Mouse (Mus musculus) embryonic fibroblast, embryonic 13.5 days (primary cell): ENCODE measurements at regions not wholly inside any gene's neighbourhood (a gene's known extent, or its start where the extent isn't known, plus 50 kb on each side); places are given as distances from the start of the nearest gene placed in this dataset.

Source experiments
- H3K27ac ChIP-seq: 2 replicates; pipeline ENCODE4 v1.5.1; 2012; ENCODE audit warnings: low read length, control low read depth, inconsistent platforms; ENCODE audit not compliant: insufficient read depth
- H3K4me1 ChIP-seq: 2 replicates; pipeline ENCODE4 v1.6.1; 2011; ENCODE audit warnings: low read length; ENCODE audit not compliant: control insufficient read depth, insufficient read depth
- H3K4me3 ChIP-seq: 2 replicates; pipeline ENCODE4 v1.5.1; 2011; ENCODE audit warnings: mild to moderate bottlenecking, control low read depth, low read length; ENCODE audit not compliant: insufficient read depth
- CTCF ChIP-seq: IDR thresholded peaks from 2 replicates; pipeline ENCODE4 v1.5.1; 2011; ENCODE audit warnings: mild to moderate bottlenecking, control low read depth, low read length, moderate library complexity, borderline replicate concordance; ENCODE audit not compliant: insufficient read depth
- POLR2A ChIP-seq: IDR thresholded peaks from 2 replicates; pipeline ENCODE4 v1.6.1; 2011; ENCODE audit warnings: low read depth, mild to moderate bottlenecking, control low read depth, low read length, moderate library complexity

GRCm38 (mm10) chr6:127326333-127326729 lies 120.3 kb upstream of the Parp11 start:
- Histone ChIP-seq H3K4me1 (peaks cover 21% of the 10 kb centered on the region), H3K4me3 (no peak overlapping the region), H3K27ac (no peak overlapping the region)
- TF ChIP-seq CTCF (no peak), POLR2A (no peak)

- peaks cover 22% of the 10 kb centered on the region for H3K4me1 ChIP-seq
- no peak overlapping the region for H3K4me3 ChIP-seq
- no peak for TF ChIP-seq POLR2A
- no peak for TF ChIP-seq CTCF
- H3K27ac ChIP-seq, result peak overlapping the region; percentile 97
These were observed 117.2 kb upstream of the Parp11 start for GRCm38 (mm10) chr6:127329191-127330014.

- H3K27ac ChIP-seq, result peak overlapping the region; percentile 97
- H3K4me1 ChIP-seq, result peaks cover 22% of the 10 kb centered on the region
- no peak for TF ChIP-seq CTCF
- TF ChIP-seq POLR2A, result no peak
- no peak overlapping the region for H3K4me3 ChIP-seq
These were observed 116.5 kb upstream of the Parp11 start for GRCm38 (mm10) chr6:127330015-127330705.

DNA sequence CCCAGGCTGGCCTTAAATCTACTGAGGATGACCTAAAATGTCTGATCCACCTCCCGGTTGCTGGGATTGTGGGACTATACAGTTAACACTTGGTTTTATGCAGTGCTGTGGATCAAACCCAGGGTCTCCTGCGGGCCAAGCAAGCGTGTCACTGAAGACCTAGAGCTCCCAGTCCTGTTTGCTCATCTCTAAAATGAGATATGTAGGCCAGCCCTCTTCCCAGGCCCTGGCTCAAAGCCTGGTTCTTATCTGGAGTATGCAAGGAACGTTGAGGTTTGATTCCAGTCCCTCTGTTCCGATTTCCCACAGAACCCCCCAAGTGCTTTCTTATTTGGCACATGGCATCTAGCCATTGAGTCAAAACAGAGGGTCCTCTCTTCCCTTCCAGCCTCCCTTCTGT lies 115.5 kb upstream of the Parp11 start:
- TF ChIP-seq POLR2A (no peak), CTCF (no peak)
- Histone ChIP-seq H3K27ac (peak overlapping the region; percentile 97), H3K4me3 (no peak overlapping the region), H3K4me1 (peaks cover 20% of the 10 kb centered on the region)

DNA sequence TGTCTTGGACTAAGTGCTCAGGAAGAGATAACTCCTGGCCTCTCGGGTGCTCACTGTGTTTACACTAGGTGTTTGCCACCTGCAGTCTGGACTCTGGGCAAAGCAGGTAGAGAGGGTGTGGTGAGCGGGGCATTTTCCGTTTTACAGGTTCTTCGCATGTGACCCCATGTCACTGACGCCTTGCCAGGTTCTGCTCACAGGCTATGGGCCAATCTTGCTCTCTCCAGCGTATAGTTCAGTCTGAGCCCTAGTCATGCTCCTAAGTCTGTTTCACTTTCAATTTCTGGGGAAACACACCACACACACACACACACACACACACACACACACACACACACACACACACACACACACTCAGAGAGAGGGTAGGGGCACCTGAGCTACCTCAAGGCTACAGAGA lies 112.4 kb upstream of the Parp11 start:
- no peak overlapping the region for H3K4me3 ChIP-seq
- peaks cover 15% of the 10 kb centered on the region for H3K4me1 ChIP-seq
- no peak for TF ChIP-seq POLR2A
- TF ChIP-seq CTCF, result no peak
- no peak overlapping the region for H3K27ac ChIP-seq

GRCm38 (mm10) chr6:127335462-127335886 lies 111.2 kb upstream of the Parp11 start:
- no peak overlapping the region for H3K27ac ChIP-seq
- H3K4me1 ChIP-seq, result peaks cover 9% of the 10 kb centered on the region
- no peak overlapping the region for H3K4me3 ChIP-seq
- TF ChIP-seq CTCF (no peak), POLR2A (no peak)

DNA sequence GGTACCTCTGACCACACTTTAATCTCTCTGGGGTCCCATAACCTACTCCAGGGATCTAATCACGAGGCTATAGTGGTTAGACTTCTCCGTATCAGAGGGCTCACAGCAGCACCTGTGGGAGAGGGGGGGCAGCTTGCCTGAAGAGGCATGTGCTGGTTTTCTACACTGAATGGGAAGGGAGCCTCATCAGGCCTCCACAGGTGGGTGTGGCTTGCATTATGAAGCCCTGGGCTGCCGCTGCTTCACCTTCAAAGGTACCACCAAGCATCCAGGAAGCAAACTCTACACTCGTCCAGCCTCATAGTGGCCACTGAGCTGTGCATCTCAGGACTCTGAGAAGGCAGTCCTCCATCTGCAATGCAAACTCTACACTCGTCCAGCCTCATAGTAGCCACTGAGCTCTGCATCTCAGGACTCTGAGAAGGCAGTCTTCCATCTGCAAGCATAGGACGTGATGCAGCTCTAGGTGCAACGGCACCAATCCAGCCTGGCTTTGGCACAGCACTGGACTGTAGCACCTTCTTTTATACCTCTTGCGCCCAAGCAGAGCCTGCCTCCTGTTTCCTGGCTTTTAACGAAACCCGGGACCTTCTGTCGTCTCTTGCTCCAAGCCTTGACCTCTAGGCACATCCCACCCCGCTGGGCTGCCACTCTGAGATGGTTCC lies 110.5 kb upstream of the Parp11 start:
- H3K4me1 ChIP-seq, result 0 out of 2 replicates have a peak, but pooled peaks cover 3% of the 10 kb centered on the region
- H3K27ac ChIP-seq, result peak overlapping the region; percentile 3; the same call in 1 of the 2 replicates
- TF ChIP-seq CTCF, result no peak
- TF ChIP-seq POLR2A, result no peak
- H3K4me3 ChIP-seq, result no peak overlapping the region

GRCm38 (mm10) chr6:127336681-127337397 lies 109.8 kb upstream of the Parp11 start:
- TF ChIP-seq POLR2A, result no peak
- TF ChIP-seq CTCF, result no peak
- H3K4me3 ChIP-seq, result no peak overlapping the region

DNA sequence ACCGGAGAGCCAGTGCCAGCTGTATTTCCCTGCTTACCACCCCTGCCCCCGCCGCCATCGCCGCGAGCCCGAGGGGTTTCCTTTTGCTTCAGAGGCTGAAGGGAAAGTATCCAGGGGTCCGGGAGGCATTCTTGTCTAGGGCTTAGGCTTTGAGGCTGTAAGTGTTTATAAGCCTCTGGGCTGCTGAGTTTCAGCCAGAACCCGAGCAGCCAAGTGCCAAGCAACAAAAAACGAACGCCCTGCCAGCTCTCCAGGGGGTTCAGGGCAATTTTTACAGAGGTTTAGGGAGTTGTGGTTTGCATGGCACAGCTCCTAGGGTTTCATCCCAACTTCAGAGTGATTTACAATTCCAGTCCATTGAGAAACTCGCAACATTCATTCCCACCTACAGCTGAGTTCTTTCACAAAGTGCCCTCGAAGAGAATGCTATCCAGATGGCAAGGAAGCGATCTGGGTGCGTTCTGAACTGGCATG lies 109.2 kb upstream of the Parp11 start:
- H3K27ac ChIP-seq, result peak overlapping the region; percentile 9; the same call in 1 of the 2 replicates
- H3K4me3 ChIP-seq, result no peak overlapping the region
- TF ChIP-seq POLR2A, result no peak
- no peaks in the 10 kb centered on the region for H3K4me1 ChIP-seq

More at GRCm38 (mm10) chr6:127336681-127337397, 109.8 kb upstream of the Parp11 start:
- Histone ChIP-seq H3K27ac (peak overlapping the region; percentile 3; the same call in 1 of the 2 replicates), H3K4me1 (no peaks in the 10 kb centered on the region)
